Mouse (Mus musculus) liver, postnatal 0 days (tissue): ENCODE data around the gene Lhfp.

Source experiments
- CTCF ChIP-seq: sonication (generic); IDR thresholded peaks from 2 replicates; pipeline ENCODE4 v1.5.1; 2016; ENCODE audit warnings: antibody characterized with exemption, low read depth
- EP300 ChIP-seq: IDR thresholded peaks from 2 replicates; pipeline ENCODE4 v1.6.1; 2016; ENCODE audit warnings: antibody characterized with exemption, low read depth, mild to moderate bottlenecking

DNA sequence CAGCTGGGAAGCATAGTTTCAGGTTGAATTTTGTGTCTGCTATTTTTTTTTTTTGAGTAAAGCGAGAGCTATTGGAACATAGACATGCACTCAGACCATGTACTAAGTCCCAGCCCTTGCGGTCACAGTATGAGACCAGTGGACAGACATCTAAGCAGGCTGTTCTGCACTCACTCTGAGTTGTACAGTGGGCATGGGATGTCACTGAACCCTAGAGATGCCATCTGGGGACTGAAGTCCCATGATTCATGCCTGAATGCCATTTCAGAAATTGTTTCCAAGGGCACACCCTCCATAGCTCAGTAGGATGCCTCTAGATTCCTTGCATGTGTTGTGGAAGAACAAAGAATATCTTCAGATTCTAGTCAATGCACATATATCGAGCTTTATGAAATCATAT is 164.4 kb downstream of the Lhfp start:
- TF ChIP-seq CTCF (no peak), EP300 (no peak)
